Comparison of ENCODE assay signal across 8 mouse cellular contexts in genomic region chr2:164968451-164968851, GRCm38 (mm10). TPM values are rescaled to one million over a fixed set of nuclear protein-coding genes. Genes with fewer than 3 reads are reported as not detected.
A peak's percentile ranks its signal among the peaks of the same experiment; 100 is the strongest.
DNase-seq lines count a peak whose midpoint lies in the region; ATAC-seq and TF ChIP-seq lines count a peak whose summit lies in the region.

No protein-coding gene starts in this region.

- no peak for TF ChIP-seq POLR2A in thymus, adult 2 months (IDR thresholded peaks at IDR 0.05; ENCODE audit: control insufficient read depth, extremely low read depth, insufficient read depth, low read length, poor library complexity)

- DNase-seq in 3T3-L1 (ENCODE audit: low read depth, low spot score): peak; percentile 53
- peak; percentile 79 for DNase-seq in adrenal gland, adult 2 months
- DNase-seq in forebrain, embryonic 10.5 days (ENCODE audit: extremely low spot score, low spot score): peak; percentile 79
- peak; percentile 11 for DNase-seq in heart, postnatal 25 days (ENCODE audit: low spot score)
- peak; percentile 92 for DNase-seq in kidney, postnatal 4 days
- peak; percentile 74 for DNase-seq in ovary, postnatal 14 days (ENCODE audit: low spot score)
- no peak for DNase-seq in thymus, adult 2 months

- H3K4me3 ChIP-seq in forebrain, embryonic 10.5 days: peak overlapping the region; percentile 52
- peak overlapping the region; percentile 29 for H3K4me3 ChIP-seq in lung, embryonic 15.5 days
- no peak overlapping the region for H3K4me3 ChIP-seq in thymus, adult 2 months (ENCODE audit: control insufficient read depth, insufficient read depth, low read length)

- H3K27me3 ChIP-seq in forebrain, embryonic 10.5 days (ENCODE audit: poor library complexity, severe bottlenecking): peaks cover 97% of the 10 kb centered on the region
- H3K27me3 ChIP-seq in lung, embryonic 15.5 days: peaks cover 85% of the 10 kb centered on the region
- peaks cover 13% of the 10 kb centered on the region; the same call in 1 of the 2 replicates for H3K27me3 ChIP-seq in thymus, adult 2 months (ENCODE audit: control insufficient read depth, insufficient read depth, low read length)

- no peaks in the 10 kb centered on the region for H3K36me3 ChIP-seq in forebrain, embryonic 10.5 days (replicated peaks)
- H3K36me3 ChIP-seq in lung, embryonic 15.5 days: no peaks in the 10 kb centered on the region
- no peaks in the 10 kb centered on the region for H3K36me3 ChIP-seq in thymus, adult 2 months (ENCODE audit: control insufficient read depth, insufficient read depth, low read length)

- intact Hi-C loops in heart, postnatal 25 days (cut with DNase I): loop anchor here (10.0 kb wide), 1 partner anchor 396 kb away; the partner anchor contains the start of gene Zfp663

- peak overlapping the region; percentile 52 for H3K4me2 ChIP-seq in lung, embryonic 15.5 days

- WGBS in forebrain, embryonic 10.5 days: 1% methylated on average over 29 of the region's 29 CpGs
- WGBS in lung, embryonic 15.5 days: under 1% methylated on average over 29 of the region's 29 CpGs
- 4% methylated on average over 29 of the region's 29 CpGs for WGBS in thymus, adult 2 months

- no peak overlapping the region for H3K9ac ChIP-seq in lung, embryonic 15.5 days

- H3K27ac ChIP-seq in forebrain, embryonic 10.5 days: no peak overlapping the region
- no peak overlapping the region for H3K27ac ChIP-seq in lung, embryonic 15.5 days
- no peak overlapping the region for H3K27ac ChIP-seq in thymus, adult 2 months (ENCODE audit: control insufficient read depth, insufficient read depth, low read length)

- peak; percentile 84 for ATAC-seq in lung, embryonic 15.5 days (ENCODE audit: borderline replicate concordance, extremely low read depth, low FRiP score, low TSS enrichment)

- no peaks in the 10 kb centered on the region for H3K9me3 ChIP-seq in forebrain, embryonic 10.5 days
- no peaks in the 10 kb centered on the region for H3K9me3 ChIP-seq in lung, embryonic 15.5 days

- no peak for TF ChIP-seq CTCF in thymus, adult 2 months (IDR thresholded peaks at IDR 0.05; ENCODE audit: borderline replicate concordance, control insufficient read depth, extremely low read depth, insufficient read depth, low read length, poor library complexity)

- H3K4me1 ChIP-seq in forebrain, embryonic 10.5 days: peaks cover 64% of the 10 kb centered on the region
- peaks cover 7% of the 10 kb centered on the region for H3K4me1 ChIP-seq in lung, embryonic 15.5 days
- no peaks in the 10 kb centered on the region for H3K4me1 ChIP-seq in thymus, adult 2 months (replicated peaks; ENCODE audit: control insufficient read depth, insufficient read depth, low read length)

RNA-seq across cellular contexts. Expression of gene Slc12a5, which starts 7.8 kb away (rescaled TPM):
- total RNA-seq in adrenal gland, adult 2 months (2021): 1 to 10 TPM; 3.5 to 5.4 TPM
- 21.4 and 27.6 TPM in 2 replicates for polyA plus RNA-seq in adrenal gland, adult 2 months (2012; rRNA removed)
- 0.92 and 0.93 TPM in 2 replicates for polyA plus RNA-seq in forebrain, embryonic 10.5 days (2016; fragmentation: Nextera tagmentation; extraction: Ambion mirVana)
- total RNA-seq in heart, postnatal 25 days (2021): under 1 TPM; 0.65 to 0.81 TPM
- polyA plus RNA-seq in lung, embryonic 15.5 days (2015; fragmentation: Nextera tagmentation; extraction: Ambion mirVana): 0.68 and 1.1 TPM in 2 replicates
- 0.70 and 1.3 TPM in 2 replicates for polyA plus RNA-seq in thymus, adult 2 months (2012; rRNA removed)

RNA-seq across cellular contexts. Expression of gene Mmp9, which starts 27.9 kb away (rescaled TPM):
- 1 to 10 TPM; 1.4 to 2.1 TPM for total RNA-seq in adrenal gland, adult 2 months (2021)
- 1.6 and 3.4 TPM in 2 replicates for polyA plus RNA-seq in adrenal gland, adult 2 months (2012; rRNA removed)
- 0.45 TPM in 1 of 2 replicates, not detected in the other for polyA plus RNA-seq in forebrain, embryonic 10.5 days (2016; fragmentation: Nextera tagmentation; extraction: Ambion mirVana)
- total RNA-seq in heart, postnatal 25 days (2021): under 1 TPM; 0.55 to 0.61 TPM
- 0.59 and 1.4 TPM in 2 replicates for polyA plus RNA-seq in lung, embryonic 15.5 days (2015; fragmentation: Nextera tagmentation; extraction: Ambion mirVana)
- 29.1 and 31.7 TPM in 2 replicates for polyA plus RNA-seq in thymus, adult 2 months (2012; rRNA removed)

RNA-seq across cellular contexts. Expression of gene Zfp335, which starts 56.9 kb away (rescaled TPM):
- 10 to 100 TPM; 16.7 to 21.9 TPM for total RNA-seq in adrenal gland, adult 2 months (2021)
- polyA plus RNA-seq in adrenal gland, adult 2 months (2012; rRNA removed): 37.4 TPM in 2 replicates
- 16.0 and 16.6 TPM in 2 replicates for polyA plus RNA-seq in forebrain, embryonic 10.5 days (2016; fragmentation: Nextera tagmentation; extraction: Ambion mirVana)
- total RNA-seq in heart, postnatal 25 days (2021): 1 to 10 TPM; 8.6 to 9.2 TPM
- 12.4 and 13.2 TPM in 2 replicates for polyA plus RNA-seq in lung, embryonic 15.5 days (2015; fragmentation: Nextera tagmentation; extraction: Ambion mirVana)
- polyA plus RNA-seq in thymus, adult 2 months (2012; rRNA removed): 92.6 and 99.0 TPM in 2 replicates
